Mouse (Mus musculus): ENCODE data around the gene Rab7.
A peak's percentile ranks its signal among the peaks of the same experiment; 100 is the strongest.
"Not testable (repeated sequence)": the region's sequence is repeated elsewhere in the genome, so short reads cannot be mapped to it uniquely, and the experiment has no call there.

Rab7 gene

DNA sequence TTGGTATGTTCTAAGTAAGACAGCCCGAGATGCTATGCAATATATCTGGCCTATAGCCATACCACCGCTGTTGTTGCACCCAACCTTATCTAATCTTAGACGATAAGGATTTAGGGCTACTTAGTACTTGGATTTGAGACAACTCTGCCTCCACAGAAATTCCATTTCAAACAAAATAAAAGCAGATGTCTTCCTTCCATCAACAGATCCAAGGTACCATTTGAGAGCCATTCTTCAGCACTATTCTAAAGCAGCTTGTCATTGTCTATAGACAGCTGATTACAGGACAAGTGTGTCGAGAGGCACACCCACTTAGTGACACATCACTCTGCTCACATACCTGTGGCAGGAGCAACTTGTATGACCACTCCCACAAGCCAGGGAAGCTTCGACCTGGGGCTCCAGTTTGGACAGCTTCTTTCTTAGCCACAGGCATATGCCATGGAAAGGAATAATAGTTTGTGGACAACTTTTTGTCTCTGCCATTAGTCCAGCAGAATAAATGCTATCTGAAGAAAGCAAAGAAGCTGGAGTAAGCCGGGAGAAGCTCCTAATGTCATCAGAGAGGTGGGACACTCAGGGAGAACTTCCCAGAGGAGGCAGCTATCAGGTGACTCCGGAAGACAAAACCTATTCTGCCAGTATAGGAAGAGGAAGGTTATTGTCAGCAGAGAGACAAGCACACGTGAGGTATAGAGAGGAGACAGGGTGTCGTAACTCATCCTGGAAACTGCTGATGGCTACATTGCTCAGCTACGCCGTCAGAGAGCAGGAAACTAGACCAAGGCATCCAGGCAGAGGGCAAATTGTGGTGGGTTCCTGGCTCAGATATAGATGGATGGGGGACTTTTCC lies 8.4 kb upstream of the Rab7 start:
- DNase-seq (ENCODE audit: low spot score): no peak

GRCm38 (mm10) chr6:88051206-88051605 lies 6.1 kb upstream of the Rab7 start:
- no peak for DNase-seq (ENCODE audit: low spot score)

GRCm38 (mm10) chr6:88049008-88049407 lies 3.9 kb upstream of the Rab7 start:
- DNase-seq (ENCODE audit: low spot score): no peak

DNA sequence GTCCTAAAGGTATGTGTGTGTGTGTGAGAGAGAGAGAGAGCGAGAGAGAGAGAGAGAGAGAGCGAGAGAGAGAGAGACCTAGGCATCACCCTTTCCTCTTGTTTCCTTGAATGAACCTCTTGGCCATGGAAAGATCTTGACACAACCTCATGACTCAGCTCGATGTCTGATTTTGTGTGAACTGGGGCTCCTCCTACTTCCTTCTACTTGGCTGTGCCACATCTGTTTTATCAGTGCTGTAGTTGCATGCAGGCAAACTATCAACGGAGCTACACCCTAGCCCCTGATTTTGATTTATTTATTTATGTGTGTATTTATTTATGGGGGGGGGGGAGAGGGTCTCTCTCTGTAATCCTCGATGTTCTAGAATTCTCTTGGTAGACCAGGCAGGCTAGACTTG lies 2.8 kb upstream of the Rab7 start:
- no peak for DNase-seq (ENCODE audit: low spot score)

DNA sequence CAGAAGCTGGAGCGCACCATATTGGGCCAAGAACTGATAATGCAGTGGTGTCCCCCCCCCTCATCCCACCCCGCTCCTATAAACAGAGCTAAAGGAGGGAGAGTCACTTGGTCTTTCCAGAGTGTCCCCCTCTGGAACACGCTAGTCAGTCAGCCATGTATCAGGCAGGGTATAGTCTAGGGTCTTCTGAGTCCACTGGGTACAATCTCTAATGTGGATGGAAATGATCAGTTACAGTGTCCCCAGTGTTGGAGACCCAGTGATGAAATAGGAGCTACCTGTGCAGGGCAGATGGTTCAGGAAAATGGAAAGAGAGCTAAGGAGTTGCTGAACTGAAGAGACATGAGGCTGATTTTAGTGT lies 316 bp upstream of the Rab7 start:
- DNase-seq (ENCODE audit: low spot score): no peak

DNA sequence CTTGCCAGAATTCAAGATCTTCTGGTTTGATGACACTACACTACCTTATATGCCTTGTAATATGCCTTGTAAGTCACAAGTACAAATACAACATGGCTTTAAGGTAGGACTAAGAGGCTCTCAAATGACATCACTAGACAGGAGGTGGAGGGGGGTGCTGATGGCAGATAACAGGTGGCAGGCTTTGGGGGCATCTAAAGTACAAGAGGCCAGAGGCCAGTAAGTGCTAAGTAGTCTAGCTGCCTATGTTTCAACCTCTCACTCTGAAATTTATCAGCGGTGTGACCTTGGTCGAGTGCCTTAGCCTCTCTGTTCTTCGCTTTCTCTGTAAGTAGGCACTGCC lies 865 bp downstream of the Rab7 start:
- peak; percentile 13 for DNase-seq (ENCODE audit: low spot score)

- no peak for DNase-seq (ENCODE audit: low spot score)
Observed at GRCm38 (mm10) chr6:88042336-88042735, 2.7 kb downstream of the Rab7 start.

DNA sequence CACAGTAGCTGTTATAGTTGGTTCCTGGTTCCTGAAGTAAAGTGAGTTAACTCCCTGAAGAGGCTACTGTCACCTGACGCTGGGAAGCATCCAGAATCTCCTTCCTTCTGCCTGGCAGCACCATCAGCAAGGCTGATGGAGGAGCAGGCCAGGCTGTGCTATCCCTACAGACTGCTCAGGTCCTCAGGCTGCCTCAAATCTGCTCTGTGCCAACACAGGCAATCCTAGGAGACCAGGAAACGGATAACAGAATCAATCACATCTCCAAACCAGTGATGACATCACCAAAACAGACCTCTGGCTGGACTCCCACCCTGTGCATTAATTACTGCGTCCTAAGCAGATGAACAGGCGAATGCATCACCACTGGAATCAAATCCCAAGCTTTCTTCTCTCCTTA lies 3.8 kb downstream of the Rab7 start:
- no peak for DNase-seq (ENCODE audit: low spot score)

- DNase-seq (ENCODE audit: low spot score): no peak
Observed at GRCm38 (mm10) chr6:88039426-88039825, 5.6 kb downstream of the Rab7 start.

GRCm38 (mm10) chr6:88037471-88038045 lies 7.5 kb downstream of the Rab7 start:
- DNase-seq (ENCODE audit: low spot score): no peak

GRCm38 (mm10) chr6:88033504-88033903 lies 11.6 kb downstream of the Rab7 start:
- DNase-seq (ENCODE audit: low spot score): no peak

- no peak for DNase-seq (ENCODE audit: low spot score)
Observed at GRCm38 (mm10) chr6:88030432-88030831, 14.6 kb downstream of the Rab7 start.

- DNase-seq (ENCODE audit: low spot score): no peak
Observed at GRCm38 (mm10) chr6:88027390-88027789, 17.7 kb downstream of the Rab7 start.

GRCm38 (mm10) chr6:88023316-88023890 lies 21.7 kb downstream of the Rab7 start:
- no peak for DNase-seq (ENCODE audit: low spot score)

DNA sequence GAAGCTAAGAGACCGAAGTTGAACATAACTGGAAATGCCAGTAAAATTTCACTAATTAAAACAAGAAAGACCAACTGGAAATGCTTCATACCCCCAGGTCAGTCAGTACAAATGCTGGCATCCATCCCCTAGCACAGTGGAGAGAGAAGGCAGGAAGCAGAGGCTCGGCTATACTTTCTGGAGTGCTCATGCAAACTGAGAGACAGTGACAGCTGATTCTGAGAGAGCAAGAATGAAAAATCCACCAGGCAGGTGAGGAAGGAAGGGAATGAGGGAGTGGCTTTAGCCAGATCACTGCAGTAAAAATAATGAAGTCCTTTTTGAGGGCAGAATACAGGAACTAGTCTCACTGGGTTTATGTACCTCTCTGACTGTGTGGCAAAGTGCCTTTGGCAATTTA lies 25.9 kb downstream of the Rab7 start:
- DNase-seq (ENCODE audit: low spot score): no peak

DNA sequence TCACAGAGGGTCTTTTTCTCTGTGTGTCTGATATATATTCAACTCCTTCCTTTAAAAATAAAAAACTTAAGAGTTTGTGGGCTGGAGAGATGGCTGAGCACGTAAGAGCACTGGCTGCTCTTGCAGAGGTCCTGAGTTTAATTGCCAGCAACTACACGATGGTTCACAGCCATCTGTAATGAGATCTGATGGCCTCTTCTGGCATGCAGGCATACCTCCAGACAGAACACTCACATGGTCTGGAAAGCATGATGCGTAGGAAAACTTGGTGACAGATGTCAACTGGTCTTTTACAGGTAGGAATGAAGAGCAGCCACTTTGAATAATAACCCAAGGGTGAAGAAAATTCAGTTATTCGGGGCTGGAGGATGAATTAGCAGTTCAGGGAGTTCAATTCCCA lies 27.2 kb downstream of the Rab7 start:
- DNase-seq (ENCODE audit: low spot score): no peak

GRCm38 (mm10) chr6:88015797-88016196 lies 29.3 kb downstream of the Rab7 start:
- no peak for DNase-seq (ENCODE audit: low spot score)

DNA sequence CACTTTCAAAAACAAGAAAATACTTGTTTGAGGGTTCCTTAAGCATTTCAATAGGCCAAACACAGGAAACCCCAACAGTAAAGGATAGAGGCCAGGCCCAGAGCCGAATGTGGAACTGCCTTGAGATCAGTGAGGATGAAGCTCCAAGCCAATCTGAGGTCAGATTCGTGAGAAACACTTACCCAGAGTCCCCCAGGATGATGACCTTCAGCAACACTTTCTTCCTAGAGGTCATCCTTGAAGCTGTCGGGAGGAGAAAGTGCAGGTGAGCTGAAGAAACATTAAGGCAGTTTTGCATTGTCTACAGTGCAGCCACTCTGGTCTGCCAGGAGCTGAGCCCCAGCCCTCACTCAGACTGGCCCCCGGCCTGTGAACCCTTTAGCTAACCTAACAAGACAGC lies 31.6 kb downstream of the Rab7 start:
- DNase-seq (ENCODE audit: low spot score): no peak

GRCm38 (mm10) chr6:88012601-88013000 lies 32.5 kb downstream of the Rab7 start:
- no peak for DNase-seq (ENCODE audit: low spot score)

GRCm38 (mm10) chr6:88011106-88011505 lies 34.0 kb downstream of the Rab7 start:
- DNase-seq (ENCODE audit: low spot score): peak; percentile 15

DNA sequence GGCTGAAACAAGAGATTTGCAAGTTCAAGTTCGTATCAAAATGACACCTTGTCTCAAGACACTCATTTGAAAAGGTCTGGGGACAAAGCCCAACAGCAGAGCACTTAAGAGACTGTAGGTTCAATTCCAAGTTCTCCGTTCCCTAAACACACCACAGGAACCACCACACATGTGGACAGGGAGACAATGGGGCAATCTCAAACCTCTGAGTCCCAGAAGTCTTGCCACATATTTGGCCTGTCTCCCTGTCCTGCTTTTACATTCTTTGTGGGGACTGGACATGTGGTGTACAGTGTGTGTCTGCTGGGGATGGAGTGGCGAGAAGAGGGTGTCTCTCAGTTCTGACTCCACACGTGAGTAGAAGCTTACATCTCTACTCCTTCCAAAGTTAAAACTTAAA lies 35.9 kb downstream of the Rab7 start:
- no peak for DNase-seq (ENCODE audit: low spot score)

GRCm38 (mm10) chr6:88004773-88005172 lies 40.3 kb downstream of the Rab7 start:
- not testable (repeated sequence) for DNase-seq (ENCODE audit: low spot score)

GRCm38 (mm10) chr6:88003439-88003838 lies 41.6 kb downstream of the Rab7 start:
- DNase-seq (ENCODE audit: low spot score): no peak

GRCm38 (mm10) chr6:87998358-87998757 lies 46.7 kb downstream of the Rab7 start:
- no peak for DNase-seq (ENCODE audit: low spot score)
